Mouse (Mus musculus) retina, postnatal 1 day (tissue): ENCODE measurements around the gene Fermt1.
A peak's percentile ranks its signal among the peaks of the same experiment; 100 is the strongest.

Experiments
- DNase-seq: peaks from one replicate; pipeline ENCODE4 v3.0.0-alpha.2; 2012

The Fermt1 gene

DNA sequence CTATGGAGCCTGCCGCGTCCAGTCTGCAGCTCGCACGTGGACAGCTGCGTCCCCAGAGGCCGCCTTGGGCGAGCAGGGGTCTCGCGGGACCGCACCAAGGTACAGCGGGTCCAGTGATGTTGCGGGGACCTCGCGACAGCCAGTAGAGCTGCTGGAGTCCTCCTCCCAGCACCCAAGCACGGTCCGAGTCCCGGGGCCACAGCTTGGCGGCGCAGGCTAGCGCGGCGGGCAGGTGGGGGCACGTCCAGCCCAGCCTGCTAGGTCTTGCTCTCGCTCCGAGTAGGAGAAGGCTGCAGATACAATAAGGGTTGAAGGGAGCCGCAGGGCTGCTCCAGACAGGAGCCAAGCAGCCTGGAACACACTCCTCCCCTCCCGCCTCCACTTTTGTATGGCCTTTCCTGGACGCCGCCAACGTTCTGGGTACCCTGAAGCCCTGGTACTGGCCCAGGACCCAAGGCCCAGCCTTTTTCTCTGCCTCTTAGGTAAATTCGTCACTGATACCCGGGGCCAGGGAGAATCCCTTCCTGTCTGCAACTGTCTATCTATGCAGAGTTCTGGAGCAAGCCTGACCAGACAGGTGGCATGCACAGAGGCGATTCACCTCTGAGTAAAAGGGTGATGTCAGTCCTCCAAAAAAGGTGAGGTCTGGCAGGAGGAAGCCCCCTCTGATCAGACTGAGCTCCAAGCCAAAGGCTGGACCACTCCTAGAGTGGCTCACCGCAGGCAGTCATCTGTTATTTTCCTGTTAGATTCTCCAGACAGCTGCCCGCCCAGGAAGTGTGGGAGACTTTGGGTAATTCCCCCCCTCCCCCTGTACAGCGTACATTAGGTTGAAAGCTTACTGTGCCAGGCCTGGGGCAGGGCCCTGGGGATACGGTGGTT lies at the start of gene Fermt1:
Gene Fermt1 (minus strand): TSS at position 581 of the 882 bp plus-strand sequence.
- DNase-seq, result peak; percentile 48

DNA sequence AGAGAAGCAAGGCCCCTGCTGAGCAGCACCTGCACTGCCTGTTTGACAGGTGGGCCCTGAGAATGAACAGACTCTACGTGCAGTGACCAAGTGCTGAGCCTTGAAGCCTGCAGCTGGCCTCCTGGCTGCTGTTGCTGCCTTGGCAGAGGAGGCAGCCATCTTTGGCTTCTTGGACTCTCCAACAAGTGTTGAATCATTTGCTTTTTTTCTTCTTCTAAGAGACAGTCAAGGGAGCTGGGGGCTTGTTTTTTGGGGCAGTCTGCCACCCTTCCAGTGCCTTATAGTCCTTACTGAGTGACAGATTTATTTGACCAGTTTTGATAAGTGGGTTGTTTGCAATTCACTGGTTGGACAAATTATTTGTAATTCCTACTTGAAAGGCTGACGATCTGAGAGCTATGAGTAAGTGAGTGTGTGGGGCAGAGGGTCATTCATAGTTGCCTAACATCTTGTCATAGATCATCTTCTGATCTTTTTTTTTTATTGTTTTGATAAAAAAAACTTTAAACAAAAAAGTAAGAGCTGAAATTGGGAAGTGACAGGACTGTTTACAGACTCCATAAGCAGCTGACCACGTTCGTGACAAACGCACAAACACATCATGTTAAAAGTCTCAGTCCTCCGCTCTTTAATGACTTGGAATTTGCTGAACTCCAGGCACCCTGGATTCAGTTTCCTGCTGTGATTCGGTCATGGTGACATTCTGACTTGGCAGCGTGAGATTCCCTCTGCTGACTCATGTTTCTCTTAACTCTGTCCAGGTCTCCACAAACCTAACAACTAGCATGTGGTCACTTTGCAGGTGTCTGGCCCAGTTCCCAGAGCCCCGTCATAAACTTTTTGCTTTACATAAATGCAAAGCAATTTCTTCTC lies 47.2 kb upstream of the Fermt1 start:
- DNase-seq, result no peak

GRCm38 (mm10) chr2:132989778-132990564 lies 44.3 kb upstream of the Fermt1 start:
- DNase-seq, result peak; percentile 48

DNA sequence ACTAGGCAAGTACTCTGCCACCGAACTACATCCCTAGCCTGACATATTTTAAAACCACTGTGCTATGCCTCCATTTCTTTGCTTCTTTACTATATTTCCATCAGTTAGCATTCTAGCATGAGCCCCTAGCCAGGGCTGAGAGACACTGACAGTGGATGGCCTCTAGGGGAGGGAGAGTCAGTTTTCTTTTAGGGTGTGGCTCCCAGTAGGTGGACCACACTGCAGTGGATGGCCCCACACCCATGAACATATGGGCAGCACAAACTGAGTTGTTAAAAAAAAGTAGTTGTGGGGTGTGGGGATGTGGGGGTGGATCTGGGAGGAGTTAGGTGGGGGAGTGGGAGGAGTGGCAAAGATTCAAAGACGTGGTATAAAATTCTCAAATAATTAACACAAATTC lies 27.6 kb upstream of the Fermt1 start:
- DNase-seq, result no peak

DNA sequence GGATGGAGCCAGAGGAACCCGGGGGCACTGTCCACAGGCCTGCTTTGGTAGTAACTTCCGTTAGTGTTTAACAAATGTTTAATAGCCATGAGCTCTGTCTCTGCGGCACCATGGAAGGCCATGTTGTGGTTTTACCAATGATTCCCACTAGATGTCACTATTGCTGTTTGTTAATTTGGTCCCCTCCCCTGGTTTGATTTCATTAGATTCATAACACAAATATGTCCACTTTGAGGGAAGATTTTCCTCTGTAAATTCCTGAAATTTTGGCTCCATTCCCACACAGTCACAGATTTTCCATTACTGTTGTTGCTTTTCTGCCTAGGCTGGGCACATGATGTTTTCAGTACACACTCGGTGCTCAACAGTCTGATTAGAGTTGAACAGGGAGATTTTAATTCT lies 25.1 kb upstream of the Fermt1 start:
- DNase-seq, result peak; percentile 70

DNA sequence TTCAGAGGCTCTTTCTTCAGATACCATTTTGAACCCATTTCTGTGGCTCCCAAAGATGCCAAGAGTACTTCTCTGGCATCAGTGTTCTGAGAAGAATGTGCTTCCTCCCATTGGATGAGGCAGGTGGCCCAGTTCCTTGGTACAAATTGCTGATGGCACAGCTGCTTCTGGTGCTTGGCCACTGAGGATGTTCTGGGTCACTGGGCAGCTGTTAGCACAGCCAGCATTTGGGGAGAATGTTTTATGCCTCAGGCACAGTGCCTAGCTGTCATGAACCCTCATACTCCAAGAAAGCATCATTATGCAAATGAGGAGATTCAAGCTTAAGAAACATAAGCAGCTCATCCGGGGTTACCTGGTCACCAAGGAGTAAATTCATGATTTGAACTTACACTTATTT lies 12.1 kb upstream of the Fermt1 start:
- DNase-seq, result peak; percentile 62

GRCm38 (mm10) chr2:132952197-132952596 lies 6.5 kb upstream of the Fermt1 start:
- DNase-seq, result peak; percentile 61

DNA sequence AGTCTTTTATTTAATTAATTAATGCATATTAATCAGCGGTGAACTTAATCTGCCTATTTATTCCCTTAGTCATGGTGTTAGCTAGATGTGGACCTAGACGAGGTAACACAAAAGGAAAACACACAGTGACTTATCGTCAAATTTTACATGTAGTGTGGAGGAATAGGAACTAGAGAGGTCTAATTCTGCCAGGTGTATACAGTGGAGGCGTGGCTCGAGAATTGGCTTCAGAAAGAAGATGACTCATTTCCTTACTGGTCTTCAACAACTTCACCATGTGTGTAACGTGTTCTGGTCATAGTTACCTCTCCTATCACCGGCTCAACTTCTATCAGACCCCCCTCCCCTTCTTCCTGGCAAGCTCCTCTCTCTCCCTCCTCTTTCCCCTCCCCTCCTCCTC lies 2.5 kb upstream of the Fermt1 start:
- no peak for DNase-seq

- DNase-seq, result no peak
Observed at GRCm38 (mm10) chr2:132946976-132947375, 1.3 kb upstream of the Fermt1 start.

GRCm38 (mm10) chr2:132944711-132945325 lies 888 bp downstream of the Fermt1 start:
- DNase-seq, result no peak

DNA sequence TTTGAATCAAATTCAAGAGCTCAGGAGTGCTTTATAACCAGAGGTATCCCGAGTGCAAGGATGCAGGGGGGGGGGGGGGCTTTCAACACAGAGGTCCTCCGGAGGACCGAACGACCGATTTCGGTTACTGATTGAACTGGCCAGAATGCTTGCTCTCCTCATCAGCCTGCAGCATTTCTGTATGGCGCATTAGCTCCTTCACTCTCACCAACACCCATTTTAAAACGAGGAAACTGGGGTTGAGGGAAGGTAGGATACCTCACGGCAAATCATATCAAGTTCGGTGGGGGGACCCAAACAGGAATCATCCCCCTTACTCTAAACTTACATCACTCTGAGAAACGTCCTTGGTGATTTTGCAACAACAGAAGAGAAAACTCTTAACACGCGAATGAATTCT lies 1.7 kb downstream of the Fermt1 start:
- peak; percentile 8 for DNase-seq

- no peak for DNase-seq
Observed at GRCm38 (mm10) chr2:132943596-132943995, 2.1 kb downstream of the Fermt1 start.

- DNase-seq, result no peak
Observed at GRCm38 (mm10) chr2:132939056-132939455, 6.7 kb downstream of the Fermt1 start.

DNA sequence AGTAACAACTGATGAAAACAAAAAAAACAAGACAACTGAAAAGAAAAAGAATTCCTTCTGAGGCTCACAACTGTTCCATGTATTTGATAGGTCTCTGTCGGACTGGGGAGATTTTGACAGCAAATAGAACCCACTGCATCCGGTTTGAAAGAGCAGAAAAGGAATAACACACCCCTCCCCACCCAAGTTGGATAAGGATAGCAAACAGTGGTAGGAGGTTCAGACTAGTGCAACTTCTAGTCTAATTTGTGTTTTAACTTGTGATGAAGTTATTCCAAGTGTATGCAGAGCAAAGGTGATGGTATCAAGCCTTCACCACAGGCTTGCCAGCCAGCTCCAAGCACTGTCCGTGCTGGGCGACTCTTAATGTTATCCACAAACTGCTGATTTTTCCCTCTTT lies 9.5 kb downstream of the Fermt1 start:
- no peak for DNase-seq

DNA sequence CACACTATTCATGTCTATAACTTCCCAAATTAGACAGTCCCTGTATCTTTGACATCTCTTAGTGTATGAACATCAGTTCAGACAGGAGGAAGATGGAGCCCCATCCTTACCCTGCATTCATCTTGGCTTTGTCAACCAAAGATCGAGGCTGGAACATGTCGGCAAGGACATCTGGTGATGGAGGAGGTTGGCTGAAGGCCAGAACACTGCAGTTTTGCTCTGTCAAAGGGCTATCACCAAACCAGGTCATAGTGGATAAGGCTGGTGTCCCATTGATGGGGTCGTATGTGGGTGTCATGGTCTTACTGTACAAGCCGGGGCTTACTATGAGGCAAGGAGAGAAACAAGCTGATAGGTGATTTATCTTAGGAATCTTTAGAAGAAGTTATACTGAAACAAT lies 11.0 kb downstream of the Fermt1 start:
- no peak for DNase-seq

DNA sequence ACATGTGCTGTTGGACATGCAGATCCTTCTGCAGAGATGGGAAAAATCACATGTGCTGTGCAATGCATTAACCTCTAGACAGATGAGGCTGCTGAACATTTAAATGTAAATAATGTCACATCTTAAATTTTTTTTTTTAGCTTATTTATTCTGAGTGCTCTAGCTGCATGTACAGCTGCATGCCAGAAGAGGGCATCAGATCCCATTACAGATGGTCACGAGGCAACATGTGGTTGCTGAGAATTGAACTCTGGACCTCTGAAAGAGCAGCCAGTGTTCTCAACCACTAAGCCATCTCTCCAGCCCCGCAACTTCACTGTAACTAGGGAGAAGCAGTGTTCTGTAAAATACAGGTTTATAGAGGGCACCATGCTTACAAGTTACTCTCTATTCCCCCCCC lies 11.6 kb downstream of the Fermt1 start:
- no peak for DNase-seq

DNA sequence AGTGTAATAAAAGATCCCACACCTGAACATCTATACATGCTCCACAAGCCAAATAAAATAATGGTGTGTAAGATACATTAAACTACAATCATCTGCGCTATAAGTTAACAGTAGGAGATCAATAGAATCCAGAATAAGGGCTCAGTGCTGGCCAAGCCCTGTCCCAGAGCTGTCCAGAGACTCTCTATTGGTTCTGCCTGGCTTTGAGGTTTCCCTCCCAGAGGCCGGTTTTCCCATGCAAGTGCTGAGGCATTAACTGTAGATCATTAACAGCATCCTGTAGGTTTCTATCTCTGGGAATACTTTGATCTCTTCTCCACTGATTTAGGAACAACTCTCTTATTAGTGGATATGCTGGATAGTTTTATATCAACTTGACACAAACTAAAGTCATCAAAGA lies 16.7 kb downstream of the Fermt1 start:
- no peak for DNase-seq

GRCm38 (mm10) chr2:132927871-132928270 lies 17.8 kb downstream of the Fermt1 start:
- no peak for DNase-seq

DNA sequence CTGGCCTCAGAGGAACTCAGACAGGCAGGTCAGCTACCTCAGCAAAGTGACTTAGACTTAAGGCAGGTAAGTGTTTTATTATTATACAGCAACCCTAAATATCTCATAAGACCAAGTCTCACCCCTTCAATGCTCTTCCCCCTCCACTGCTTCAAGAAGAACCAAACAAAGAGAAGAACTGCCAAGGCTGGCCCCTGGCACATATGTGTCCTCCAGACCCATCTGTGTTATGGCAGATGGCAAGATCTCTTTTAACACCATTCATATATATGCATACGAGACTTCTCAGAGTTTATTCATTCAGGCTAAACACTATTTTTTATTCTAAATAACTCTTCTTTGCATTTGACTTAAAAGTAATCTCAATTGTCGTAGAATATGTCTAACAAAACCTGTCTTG lies 18.4 kb downstream of the Fermt1 start:
- DNase-seq, result no peak

DNA sequence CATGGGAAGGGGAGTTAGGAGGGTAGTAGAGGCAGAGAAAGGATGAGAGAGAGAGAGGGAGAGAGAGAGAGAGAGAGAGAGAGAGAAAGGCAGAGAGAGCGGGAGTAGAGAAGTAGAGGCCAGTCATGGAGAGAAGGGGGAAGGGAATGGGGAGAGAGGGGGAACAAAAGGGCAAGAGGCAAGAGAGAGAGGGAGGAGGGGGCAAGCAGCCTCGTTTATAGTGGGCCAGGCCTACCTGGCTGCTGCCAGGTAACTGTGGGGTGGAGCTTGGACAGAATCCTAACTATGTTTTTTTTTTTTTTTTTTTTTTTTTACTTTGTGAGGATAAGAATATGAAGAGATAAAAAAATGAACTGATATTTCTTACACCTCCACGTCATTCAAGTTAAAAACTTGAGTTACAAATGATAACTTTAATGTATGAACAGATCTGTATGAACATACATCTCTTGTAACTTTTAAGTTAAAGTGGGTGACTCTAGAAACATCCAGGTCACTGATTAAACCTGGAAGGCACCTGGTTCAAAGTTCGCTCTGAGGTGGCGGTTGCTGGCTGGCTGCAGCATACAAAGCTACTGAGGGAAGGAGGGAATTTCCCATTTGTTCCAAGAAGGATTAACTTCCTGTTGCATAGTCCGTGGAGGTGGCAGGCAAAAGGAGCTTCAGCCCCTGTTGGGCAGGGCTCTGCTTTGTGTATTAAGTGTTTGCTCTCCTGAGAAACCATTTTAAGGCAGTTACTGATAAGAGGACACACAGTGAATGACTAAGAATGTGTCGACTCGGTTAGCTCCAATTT lies 22.2 kb downstream of the Fermt1 start:
- DNase-seq, result no peak

DNA sequence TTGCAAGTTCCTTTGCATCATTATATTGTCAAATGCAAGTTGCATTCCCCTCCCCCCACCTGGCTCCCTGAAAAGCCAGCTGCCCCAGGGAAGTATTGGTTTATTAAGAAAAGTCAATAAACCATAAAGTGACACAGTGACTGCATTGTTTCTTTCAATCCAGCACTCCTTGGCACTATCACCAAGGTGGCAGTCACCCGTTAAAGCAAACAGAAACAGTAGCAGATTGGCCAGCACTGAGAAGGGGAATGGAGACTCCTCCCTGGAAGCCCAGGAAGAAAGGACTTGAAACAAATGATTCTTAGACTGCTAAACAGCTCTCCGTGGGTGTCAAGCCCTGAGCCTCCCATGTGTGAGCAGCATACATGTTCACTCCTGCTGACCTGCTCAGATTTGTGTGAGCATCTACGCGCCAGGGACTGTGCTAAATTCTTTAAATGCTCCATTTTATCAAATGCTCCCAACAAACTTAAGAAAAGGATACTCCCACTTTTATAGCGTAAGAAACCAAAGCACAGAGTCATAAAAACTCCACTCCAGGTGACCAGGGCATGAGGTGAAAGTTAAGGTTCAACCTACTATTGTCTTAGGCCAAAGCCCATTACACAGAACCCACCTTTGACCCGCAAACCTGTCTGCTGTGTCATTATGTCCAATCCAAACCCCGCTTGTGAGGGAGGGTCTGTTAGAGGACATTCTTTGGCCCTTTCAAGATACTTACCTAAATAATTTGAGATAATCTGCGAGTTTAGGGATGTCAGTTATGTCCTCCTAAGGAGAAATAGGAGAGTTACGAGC lies 23.4 kb downstream of the Fermt1 start:
- no peak for DNase-seq
